Mouse (Mus musculus): Measurements from ENCODE around the gene Hoxa9. TPM values are rescaled to one million over a fixed set of nuclear protein-coding genes. Genes with fewer than 3 reads are reported as not detected.
A peak's percentile ranks its signal among the peaks of the same experiment; 100 is the strongest.

Hoxa9 gene
- polyA plus RNA-seq, 1 experiment from 2014 or later: 0.06 TPM

DNA sequence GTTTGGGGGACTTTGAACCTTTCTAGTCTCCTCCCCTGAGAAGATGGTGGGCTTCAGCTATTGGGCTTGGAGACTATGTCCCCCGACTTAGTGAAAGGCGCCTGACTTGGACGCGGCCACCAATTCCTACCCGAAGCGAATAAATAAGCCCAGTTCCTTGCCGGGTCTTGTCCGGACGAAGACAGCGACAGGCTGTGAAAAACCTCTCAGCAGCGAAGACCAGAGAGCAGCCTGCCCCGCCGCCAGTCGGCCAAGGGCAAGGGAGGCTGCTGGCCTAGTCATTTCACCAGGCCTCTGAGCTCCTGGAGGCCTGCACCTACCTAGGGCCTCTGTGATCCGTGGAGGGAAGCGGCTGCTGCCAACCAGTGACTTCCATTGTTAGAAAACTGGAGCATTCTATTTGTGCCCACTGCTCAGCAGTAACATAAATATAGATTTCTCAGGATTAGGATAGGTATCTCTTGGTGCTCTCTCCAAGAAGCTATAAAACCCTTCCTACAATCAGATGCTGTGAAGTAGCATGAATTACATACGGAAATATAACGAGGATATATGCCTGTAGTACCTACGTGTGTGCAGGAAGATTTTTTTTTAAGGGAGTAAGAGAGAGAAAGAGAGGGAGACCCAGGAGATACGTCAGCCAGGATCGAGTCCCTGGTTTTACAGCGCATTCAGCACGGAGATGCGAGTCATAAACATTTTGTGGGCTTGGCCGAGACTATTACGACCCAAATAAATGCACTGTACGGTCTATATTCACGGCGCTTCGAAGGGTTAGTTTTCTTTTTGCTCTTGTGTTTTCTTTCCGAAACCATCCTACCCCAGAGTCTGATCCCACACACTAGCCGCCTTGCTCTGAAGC is 10.7 kb downstream of the Hoxa9 start:
- Histone ChIP-seq H3K27me3 (ENCODE audit: control insufficient read depth, insufficient read depth, low read depth, low read length) (peaks cover 93% of the 10 kb centered on the region), H3K36me3 (ENCODE audit: control insufficient read depth, insufficient read depth, low read length) (no peaks in the 10 kb centered on the region), H3K4me3 (ENCODE audit: low read length) (no peak overlapping the region), H3K9ac (ENCODE audit: low read length) (no peak overlapping the region), H3K4me2 (ENCODE audit: low read depth, low read length) (no peak overlapping the region), H3K27ac (ENCODE audit: low read length) (no peak overlapping the region), H3K4me1 (replicated peaks; ENCODE audit: control insufficient read depth, insufficient read depth, low read length) (peaks cover 12% of the 10 kb centered on the region), H3K9me3 (ENCODE audit: control insufficient read depth, low read length) (no peaks in the 10 kb centered on the region)
- 50% methylated on average over 32 of the region's 32 CpGs for WGBS
- ATAC-seq (ENCODE audit: low read depth): no peak

DNA sequence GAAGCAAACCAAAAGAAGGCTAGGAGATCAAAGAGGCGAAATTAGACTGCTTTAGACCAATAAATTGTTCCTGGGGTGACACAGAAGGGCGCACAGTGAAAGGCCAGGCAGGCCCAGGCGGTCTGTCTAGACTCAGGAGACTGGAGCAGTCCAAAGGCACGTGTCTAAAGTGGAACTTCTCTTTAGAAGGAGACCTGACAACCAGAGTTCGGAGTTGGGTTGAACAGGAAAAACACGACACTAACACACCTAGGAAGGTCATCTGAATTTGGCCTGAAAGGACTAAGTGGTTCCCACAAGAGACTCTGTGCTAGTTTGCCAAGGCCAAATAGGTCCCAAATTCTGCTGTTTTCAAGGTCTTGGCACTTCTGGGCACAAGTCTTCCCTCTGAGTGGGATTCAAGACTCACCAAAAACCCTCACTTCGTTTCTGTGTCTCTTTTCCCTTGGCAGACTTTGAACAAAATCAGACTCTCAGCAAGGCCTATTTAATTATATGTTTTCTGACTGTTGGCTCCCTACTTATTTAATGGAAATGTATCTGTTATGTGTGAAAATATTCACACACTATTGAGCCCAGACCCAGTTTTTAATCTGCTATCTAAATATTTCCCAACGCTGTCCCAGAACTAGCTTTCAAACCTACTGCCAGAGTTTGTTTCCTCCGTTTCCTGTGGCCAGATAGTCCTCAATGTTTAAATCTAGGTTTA is 11.5 kb downstream of the Hoxa9 start:
- WGBS: 57% methylated on average over 9 of the region's 9 CpGs
- H3K27ac ChIP-seq (ENCODE audit: low read length): no peak overlapping the region
- H3K4me1 ChIP-seq (replicated peaks; ENCODE audit: control insufficient read depth, insufficient read depth, low read length): peaks cover 12% of the 10 kb centered on the region
- ATAC-seq (ENCODE audit: low read depth): no peak
- H3K4me2 ChIP-seq (ENCODE audit: low read depth, low read length): no peak overlapping the region
- H3K9me3 ChIP-seq (ENCODE audit: control insufficient read depth, low read length): no peaks in the 10 kb centered on the region
- H3K36me3 ChIP-seq (ENCODE audit: control insufficient read depth, insufficient read depth, low read length): no peaks in the 10 kb centered on the region
- H3K9ac ChIP-seq (ENCODE audit: low read length): no peak overlapping the region
- peaks cover 93% of the 10 kb centered on the region for H3K27me3 ChIP-seq (ENCODE audit: control insufficient read depth, insufficient read depth, low read depth, low read length)
- no peak overlapping the region for H3K4me3 ChIP-seq (ENCODE audit: low read length)

DNA sequence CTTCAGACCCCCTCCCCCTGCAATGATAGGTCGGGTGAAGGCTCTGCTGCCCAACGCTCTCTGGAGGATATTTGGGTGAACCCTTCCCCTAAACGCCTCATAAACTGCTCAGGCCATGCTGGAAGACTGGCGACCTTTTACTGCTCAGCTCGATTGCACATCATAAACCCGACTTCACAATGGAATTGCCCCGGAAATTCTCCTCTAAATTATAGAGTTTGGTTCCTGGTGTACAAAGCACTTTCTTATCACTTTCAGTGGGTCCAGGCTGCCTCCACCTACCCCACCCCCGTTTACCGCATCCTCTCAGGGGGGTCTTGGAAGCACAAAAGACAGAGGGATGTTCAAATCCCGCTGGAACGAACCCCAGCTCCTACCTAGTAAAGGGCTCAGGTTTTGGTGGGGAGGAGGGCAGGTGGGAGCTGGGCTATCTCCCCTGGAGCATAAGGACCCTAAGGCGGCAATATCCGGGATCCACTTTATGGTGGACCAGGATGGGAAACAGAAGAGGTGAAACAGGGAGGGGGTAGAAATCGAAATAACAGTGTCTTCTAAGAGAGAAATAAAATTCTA is 12.2 kb downstream of the Hoxa9 start:
- peaks cover 12% of the 10 kb centered on the region for H3K4me1 ChIP-seq (replicated peaks; ENCODE audit: control insufficient read depth, insufficient read depth, low read length)
- H3K4me3 ChIP-seq (ENCODE audit: low read length): no peak overlapping the region
- ATAC-seq (ENCODE audit: low read depth): no peak
- H3K4me2 ChIP-seq (ENCODE audit: low read depth, low read length): no peak overlapping the region
- H3K27me3 ChIP-seq (ENCODE audit: control insufficient read depth, insufficient read depth, low read depth, low read length): peaks cover 93% of the 10 kb centered on the region
- H3K27ac ChIP-seq (ENCODE audit: low read length): no peak overlapping the region
- H3K9ac ChIP-seq (ENCODE audit: low read length): no peak overlapping the region
- no peaks in the 10 kb centered on the region for H3K9me3 ChIP-seq (ENCODE audit: control insufficient read depth, low read length)
- no peaks in the 10 kb centered on the region for H3K36me3 ChIP-seq (ENCODE audit: control insufficient read depth, insufficient read depth, low read length)
- 25% methylated on average over 14 of the region's 14 CpGs for WGBS

DNA sequence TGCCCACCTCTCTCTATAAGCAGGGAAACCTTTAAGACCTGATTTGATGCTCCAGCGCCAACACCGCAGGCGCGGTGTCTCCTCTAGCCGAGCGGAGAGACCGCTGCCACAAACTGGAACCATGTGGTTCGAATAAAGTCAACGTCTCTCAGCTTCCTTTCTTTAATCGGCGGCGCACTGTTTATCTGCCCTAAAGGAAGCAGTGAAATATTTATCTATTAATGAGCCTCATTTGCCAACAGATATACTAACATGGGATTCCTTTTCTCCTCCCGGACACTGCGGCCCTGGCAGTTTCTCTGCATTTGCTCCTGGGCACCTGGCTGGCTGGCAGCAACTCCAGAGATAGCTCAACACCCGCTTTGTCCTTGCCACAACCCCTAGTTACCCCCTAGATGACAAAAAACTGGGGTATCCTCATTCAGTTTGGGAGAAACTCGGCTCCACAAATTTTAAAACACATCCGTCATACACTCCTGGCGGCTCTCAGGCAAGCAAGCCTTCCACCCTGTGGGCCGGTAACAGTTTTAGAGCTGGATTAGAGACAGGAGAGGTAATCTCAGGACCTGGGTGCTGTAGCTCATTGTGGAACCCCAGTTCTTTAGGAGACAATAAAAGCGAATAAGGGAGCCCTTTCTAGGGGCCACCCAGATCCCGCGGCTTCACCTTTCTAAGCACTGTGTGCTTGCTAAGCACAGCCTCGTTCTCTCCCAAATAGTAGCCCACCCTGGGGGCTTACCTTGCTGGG is 12.8 kb downstream of the Hoxa9 start:
- Histone ChIP-seq H3K27me3 (ENCODE audit: control insufficient read depth, insufficient read depth, low read depth, low read length) (peaks cover 93% of the 10 kb centered on the region), H3K9ac (ENCODE audit: low read length) (peak overlapping the region; percentile 51), H3K36me3 (ENCODE audit: control insufficient read depth, insufficient read depth, low read length) (no peaks in the 10 kb centered on the region), H3K4me1 (replicated peaks; ENCODE audit: control insufficient read depth, insufficient read depth, low read length) (peaks cover 12% of the 10 kb centered on the region), H3K27ac (ENCODE audit: low read length) (no peak overlapping the region), H3K4me3 (ENCODE audit: low read length) (peak overlapping the region; percentile 54), H3K9me3 (ENCODE audit: control insufficient read depth, low read length) (no peaks in the 10 kb centered on the region), H3K4me2 (ENCODE audit: low read depth, low read length) (peak overlapping the region; percentile 62)
- WGBS: 11% methylated on average over 23 of the region's 23 CpGs
- no peak; the same call in 1 of the 2 replicates for ATAC-seq (ENCODE audit: low read depth)

DNA sequence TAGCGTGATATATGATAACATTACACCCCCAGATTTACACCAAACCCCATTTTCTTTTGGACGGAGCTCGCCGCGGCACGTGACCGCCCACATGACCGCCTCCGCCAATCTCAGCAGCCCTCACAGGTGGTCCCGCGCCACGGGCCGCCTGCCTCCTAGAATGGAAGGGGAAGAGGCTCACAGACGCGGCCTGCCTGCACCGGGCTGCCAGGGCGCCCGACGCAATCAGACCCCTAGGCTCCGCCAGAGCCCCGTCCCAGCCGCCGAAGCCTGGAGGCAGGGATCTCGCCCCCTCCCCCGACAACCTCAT is 13.5 kb downstream of the Hoxa9 start:
- Histone ChIP-seq H3K4me2 (ENCODE audit: low read depth, low read length) (peak overlapping the region; percentile 62), H3K27ac (ENCODE audit: low read length) (no peak overlapping the region), H3K36me3 (ENCODE audit: control insufficient read depth, insufficient read depth, low read length) (no peaks in the 10 kb centered on the region), H3K9me3 (ENCODE audit: control insufficient read depth, low read length) (no peaks in the 10 kb centered on the region), H3K27me3 (ENCODE audit: control insufficient read depth, insufficient read depth, low read depth, low read length) (peaks cover 93% of the 10 kb centered on the region), H3K4me1 (replicated peaks; ENCODE audit: control insufficient read depth, insufficient read depth, low read length) (peaks cover 12% of the 10 kb centered on the region), H3K9ac (ENCODE audit: low read length) (peak overlapping the region; percentile 51), H3K4me3 (ENCODE audit: low read length) (peak overlapping the region; percentile 54)
- peak; percentile 59 for ATAC-seq (ENCODE audit: low read depth)
- WGBS: 0% methylated on average over 25 of the region's 25 CpGs

DNA sequence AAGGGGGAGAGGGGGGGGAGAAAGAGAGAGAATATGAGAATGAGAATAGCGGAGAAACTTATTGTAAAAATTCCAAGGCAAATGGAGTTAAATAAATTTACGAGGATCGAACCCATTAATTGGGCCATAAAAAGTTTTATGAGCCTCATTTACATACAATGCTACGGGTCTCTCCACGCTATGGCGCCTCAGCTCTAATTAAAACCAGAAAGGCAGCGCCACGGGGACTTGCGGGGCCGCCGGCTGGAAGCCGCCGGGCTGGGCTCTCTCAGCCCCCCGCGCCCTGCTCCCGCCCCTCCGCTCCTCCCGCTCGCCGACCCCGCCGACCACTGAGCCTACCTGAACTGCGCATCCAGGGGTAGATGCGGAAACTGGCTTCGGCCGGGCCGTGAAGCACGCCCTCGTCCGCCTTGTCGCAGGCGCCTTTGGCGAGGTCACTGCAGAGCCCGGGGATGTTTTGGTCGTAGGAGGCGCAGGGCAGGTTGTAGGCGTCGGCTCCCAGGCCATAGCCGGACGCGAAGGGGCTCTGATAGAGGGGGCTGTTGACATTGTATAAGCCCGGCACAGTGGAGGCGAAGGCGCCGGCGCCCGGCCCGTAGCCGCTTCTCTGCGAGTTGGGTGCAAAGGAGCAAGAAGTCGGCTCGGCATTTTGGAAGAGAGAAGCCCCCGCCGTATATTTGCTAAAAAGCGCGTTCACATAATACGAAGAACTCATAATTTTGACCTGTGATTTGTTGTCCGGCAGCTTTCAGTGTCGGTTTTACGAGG is 14.0 kb downstream of the Hoxa9 start:
- WGBS: 2% methylated on average over 58 of the region's 60 CpGs
- H3K9ac ChIP-seq (ENCODE audit: low read length): peak overlapping the region; percentile 56
- peaks cover 93% of the 10 kb centered on the region for H3K27me3 ChIP-seq (ENCODE audit: control insufficient read depth, insufficient read depth, low read depth, low read length)
- peak overlapping the region; percentile 62 for H3K4me2 ChIP-seq (ENCODE audit: low read depth, low read length)
- H3K9me3 ChIP-seq (ENCODE audit: control insufficient read depth, low read length): no peaks in the 10 kb centered on the region
- peak overlapping the region; percentile 54 for H3K4me3 ChIP-seq (ENCODE audit: low read length)
- no peak for ATAC-seq (ENCODE audit: low read depth)
- H3K27ac ChIP-seq (ENCODE audit: low read length): no peak overlapping the region
- peaks cover 12% of the 10 kb centered on the region for H3K4me1 ChIP-seq (replicated peaks; ENCODE audit: control insufficient read depth, insufficient read depth, low read length)
- H3K36me3 ChIP-seq (ENCODE audit: control insufficient read depth, insufficient read depth, low read length): no peaks in the 10 kb centered on the region

DNA sequence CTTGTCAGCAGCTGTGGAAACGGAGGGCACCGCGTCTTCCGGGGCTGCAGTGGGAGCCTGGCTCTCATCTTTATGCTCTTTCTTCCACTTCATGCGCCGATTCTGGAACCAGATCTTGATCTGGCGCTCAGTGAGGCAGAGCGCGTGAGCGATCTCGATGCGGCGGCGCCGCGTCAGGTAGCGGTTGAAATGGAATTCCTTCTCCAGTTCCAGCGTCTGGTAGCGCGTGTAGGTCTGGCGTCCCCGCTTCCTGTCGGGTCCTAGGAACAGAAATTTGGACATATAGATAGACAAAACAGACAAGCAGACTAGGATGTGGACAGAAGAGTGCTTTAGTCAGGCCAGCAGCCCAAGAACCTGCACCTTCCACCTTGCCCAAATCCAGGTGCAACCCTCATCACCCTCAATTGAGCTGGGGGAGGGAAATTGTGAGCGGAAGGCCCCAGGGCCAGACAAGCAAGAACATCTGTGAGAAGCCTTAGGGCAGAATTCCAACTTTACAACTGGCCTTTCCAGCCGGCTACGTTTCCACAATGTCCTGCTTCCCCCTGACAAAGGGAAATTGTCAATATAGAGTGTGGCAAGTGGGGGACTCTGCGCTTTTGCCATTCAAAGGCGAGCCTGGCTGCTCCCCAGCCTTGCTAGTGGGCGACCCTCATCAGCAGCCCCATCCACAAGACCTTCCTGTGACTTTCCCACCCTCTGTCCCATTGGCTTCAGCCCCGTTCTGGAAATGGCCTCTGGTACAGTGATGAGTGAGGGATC is 14.9 kb downstream of the Hoxa9 start:
- 3% methylated on average over 30 of the region's 30 CpGs for WGBS
- Histone ChIP-seq H3K27ac (ENCODE audit: low read length) (no peak overlapping the region), H3K36me3 (ENCODE audit: control insufficient read depth, insufficient read depth, low read length) (no peaks in the 10 kb centered on the region), H3K4me1 (replicated peaks; ENCODE audit: control insufficient read depth, insufficient read depth, low read length) (peaks cover 12% of the 10 kb centered on the region), H3K9me3 (ENCODE audit: control insufficient read depth, low read length) (no peaks in the 10 kb centered on the region), H3K4me3 (ENCODE audit: low read length) (peak overlapping the region; percentile 54), H3K27me3 (ENCODE audit: control insufficient read depth, insufficient read depth, low read depth, low read length) (peaks cover 93% of the 10 kb centered on the region), H3K4me2 (ENCODE audit: low read depth, low read length) (peak overlapping the region; percentile 62), H3K9ac (ENCODE audit: low read length) (peak overlapping the region; percentile 42)
- no peak for ATAC-seq (ENCODE audit: low read depth)

DNA sequence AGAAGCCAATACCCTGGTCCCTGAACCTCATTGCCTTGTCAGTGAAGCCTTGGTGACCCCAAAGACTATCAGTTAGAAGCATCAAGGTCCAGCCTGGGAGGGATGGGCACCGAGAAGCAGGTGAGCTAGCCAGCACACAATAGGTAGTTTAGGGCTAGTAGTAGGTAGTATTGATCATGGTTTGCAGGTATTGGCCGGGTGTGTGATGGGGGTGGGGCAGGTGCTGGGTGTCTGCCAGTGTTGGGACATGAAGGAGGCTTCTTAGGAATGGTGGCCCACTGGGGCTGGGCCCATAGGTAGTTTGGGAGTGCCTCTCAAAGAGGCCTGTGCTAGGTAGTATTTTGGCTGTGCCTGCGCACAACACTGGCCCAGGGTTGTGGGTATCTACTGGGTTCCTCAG is 15.8 kb downstream of the Hoxa9 start:
- Histone ChIP-seq H3K27ac (ENCODE audit: low read length) (no peak overlapping the region), H3K9me3 (ENCODE audit: control insufficient read depth, low read length) (no peaks in the 10 kb centered on the region), H3K9ac (ENCODE audit: low read length) (no peak overlapping the region), H3K4me3 (ENCODE audit: low read length) (no peak overlapping the region), H3K36me3 (ENCODE audit: control insufficient read depth, insufficient read depth, low read length) (no peaks in the 10 kb centered on the region), H3K27me3 (ENCODE audit: control insufficient read depth, insufficient read depth, low read depth, low read length) (peaks cover 90% of the 10 kb centered on the region), H3K4me2 (ENCODE audit: low read depth, low read length) (no peak overlapping the region), H3K4me1 (replicated peaks; ENCODE audit: control insufficient read depth, insufficient read depth, low read length) (peaks cover 12% of the 10 kb centered on the region)
- no peak for ATAC-seq (ENCODE audit: low read depth)
- WGBS: 29% methylated on average over 3 of the region's 3 CpGs
